Mouse (Mus musculus) thymus, postnatal 14 days (tissue): ENCODE data around the gene Rnf186.

Source experiments
- DNase-seq: peaks from one replicate; pipeline ENCODE4 v3.0.0; 2021

Gene Rnf186

GRCm38 (mm10) chr4:139014793-139015192 lies 47.9 kb downstream of the Rnf186 start:
- DNase-seq = peak; percentile 10
